Comparison of ENCODE assay signal across 8 mouse cellular contexts in the genomic region with DNA sequence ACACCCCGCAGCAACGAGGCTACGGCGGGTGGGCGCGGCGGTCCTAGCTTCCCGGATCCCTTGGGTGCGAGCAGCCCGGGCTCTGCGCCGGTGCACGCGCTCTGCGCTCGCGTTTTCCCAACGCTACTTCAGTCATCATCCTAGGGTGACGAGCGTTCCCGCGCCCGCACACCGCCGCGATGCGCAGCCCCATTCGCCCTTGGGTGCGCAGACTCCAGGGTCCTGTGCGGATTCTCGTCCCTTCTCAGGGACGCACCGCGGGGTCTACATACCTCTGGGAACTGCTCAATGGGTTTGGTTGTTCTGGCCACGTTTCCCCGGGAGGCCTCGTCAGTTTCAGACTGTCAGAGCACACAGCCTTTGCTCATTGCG. TPM values are rescaled to one million over a fixed set of nuclear protein-coding genes. Genes with fewer than 3 reads are reported as not detected.
DNase-seq lines count a peak whose midpoint lies in the region; ATAC-seq and TF ChIP-seq lines count a peak whose summit lies in the region.

No protein-coding gene starts in this region.

- H3K4me2 ChIP-seq in limb, embryonic 13.5 days (replicated peaks) = peak overlapping the region; percentile 99
- H3K4me2 ChIP-seq in neural tube, embryonic 15.5 days = peak overlapping the region; percentile 95

- H3K9me3 ChIP-seq in limb, embryonic 13.5 days = no peaks in the 10 kb centered on the region
- no peaks in the 10 kb centered on the region for H3K9me3 ChIP-seq in neural tube, embryonic 15.5 days (replicated peaks)

- TF ChIP-seq POLR2A in heart, adult 2 months (IDR thresholded peaks at IDR 0.05; ENCODE audit: insufficient read depth, low read depth, low read length) = no peak

- H3K4me3 ChIP-seq in heart, adult 2 months = peak overlapping the region; percentile 42
- peak overlapping the region; percentile 59 for H3K4me3 ChIP-seq in limb, embryonic 13.5 days
- peak overlapping the region; percentile 66 for H3K4me3 ChIP-seq in neural tube, embryonic 15.5 days (replicated peaks)

- H3K27me3 ChIP-seq in heart, adult 2 months (ENCODE audit: control insufficient read depth, insufficient read depth, low read length) = no peaks in the 10 kb centered on the region
- peaks cover 80% of the 10 kb centered on the region for H3K27me3 ChIP-seq in limb, embryonic 13.5 days
- H3K27me3 ChIP-seq in neural tube, embryonic 15.5 days (replicated peaks) = peaks cover 52% of the 10 kb centered on the region

- peak overlapping the region; percentile 75 for H3K9ac ChIP-seq in heart, adult 2 months (ENCODE audit: low read depth, low read length)
- peak overlapping the region; percentile 64 for H3K9ac ChIP-seq in limb, embryonic 13.5 days
- peak overlapping the region; percentile 67 for H3K9ac ChIP-seq in neural tube, embryonic 15.5 days (replicated peaks)

- peaks cover 7% of the 10 kb centered on the region for H3K4me1 ChIP-seq in heart, adult 2 months (ENCODE audit: control insufficient read depth, insufficient read depth, low read length)
- H3K4me1 ChIP-seq in limb, embryonic 13.5 days = peaks cover 14% of the 10 kb centered on the region
- H3K4me1 ChIP-seq in neural tube, embryonic 15.5 days = peaks cover 21% of the 10 kb centered on the region

- H3K36me3 ChIP-seq in heart, adult 2 months (ENCODE audit: control insufficient read depth, insufficient read depth, low read length) = no peaks in the 10 kb centered on the region
- no peaks in the 10 kb centered on the region for H3K36me3 ChIP-seq in limb, embryonic 13.5 days
- H3K36me3 ChIP-seq in neural tube, embryonic 15.5 days = no peaks in the 10 kb centered on the region

- no peak for DNase-seq in heart, adult 2 months
- DNase-seq in heart, postnatal 25 days (ENCODE audit: low spot score) = no peak
- peak; percentile 67 for DNase-seq in thymus, postnatal 4 days
- DNase-seq in thymus, postnatal 25 days = no peak
- DNase-seq in frontal cortex, postnatal 14 days (ENCODE audit: low spot score in 2 of 2) = peak; percentile 49 to 52

- intact Hi-C loops in heart, adult 2 months (cut with DNase I) = no loop called here
- intact Hi-C loops in heart, postnatal 25 days (cut with DNase I) = loop anchor here (5.0 kb wide), 1 partner anchor 111 kb away; no protein-coding TSS in a partner anchor

- H3K27ac ChIP-seq in heart, adult 2 months = no peak overlapping the region
- no peak overlapping the region for H3K27ac ChIP-seq in limb, embryonic 13.5 days
- peak overlapping the region; percentile 76 for H3K27ac ChIP-seq in neural tube, embryonic 15.5 days (replicated peaks)

- no peak for TF ChIP-seq EP300 in heart, adult 2 months (IDR thresholded peaks at IDR 0.05; ENCODE audit: insufficient read depth, low read depth, low read length)

- no peaks in the 10 kb centered on the region for H3K79me2 ChIP-seq in heart, adult 2 months (replicated peaks; ENCODE audit: control insufficient read depth, insufficient read depth, low read length)

- under 1% methylated on average over 38 of the region's 38 CpGs for whole genome bisulfite sequencing in heart, adult 2 months
- WGBS in limb, embryonic 13.5 days = under 1% methylated on average over 37 of the region's 38 CpGs
- under 1% methylated on average over 38 of the region's 38 CpGs for WGBS in neural tube, embryonic 15.5 days

- ATAC-seq in limb, embryonic 13.5 days (ENCODE audit: low FRiP score, low read depth) = peak; percentile 31
- peak; percentile 69; the same call in 1 of the 2 replicates for ATAC-seq in neural tube, embryonic 15.5 days (ENCODE audit: low FRiP score)
- no peak for ATAC-seq in megakaryocyte-erythroid progenitor cell, adult 5-6 weeks (replicated peaks; ENCODE audit: low FRiP score, low TSS enrichment, poor library complexity, severe bottlenecking)

- no peak for TF ChIP-seq CTCF in heart, adult 2 months (IDR thresholded peaks at IDR 0.05)

RNA-seq across cellular contexts. Expression of a gene that starts 31.8 kb away (rescaled TPM):
- not detected for total RNA-seq in heart, adult 2 months (2021)
- polyA plus RNA-seq in heart, adult 2 months (2012; rRNA removed) = not detected in 2 replicates
- not detected for total RNA-seq in heart, postnatal 25 days (2021)
- polyA plus RNA-seq in limb, embryonic 13.5 days (2015; fragmentation: Nextera tagmentation; extraction: Ambion mirVana) = not detected in 2 replicates
- not detected in 2 replicates for polyA plus RNA-seq in neural tube, embryonic 15.5 days (2015; fragmentation: Nextera tagmentation; extraction: Ambion mirVana)
- total RNA-seq in megakaryocyte-erythroid progenitor cell, adult 5-6 weeks (2014; fragmentation: Nextera tagmentation) = not detected in 2 replicates
- not detected in 2 replicates for total RNA-seq in megakaryocyte-erythroid progenitor cell, adult 5-6 weeks (2017)

Comparison
In these comparisons a context has a peak if more than half of its experiments do, and no peak if none do; other contexts are left out.
1. DNase-seq: peak in thymus, postnatal 4 days (single experiment) and frontal cortex, postnatal 14 days (2 of 2); none in heart, adult 2 months (0 of 2), heart, postnatal 25 days (single experiment) and thymus, postnatal 25 days (single experiment).
2. Peak in every context shown above with its lines, with median percentiles within 50 percentile points of each other: H3K4me3 ChIP-seq and H3K9ac ChIP-seq.